Mouse (Mus musculus): Measurements from ENCODE around the gene Ccdc142. TPM values are rescaled to one million over a fixed set of nuclear protein-coding genes. Genes with fewer than 3 reads are reported as not detected.

Ccdc142 gene
- polyA plus RNA-seq (2012; ENCODE audit: insufficient read depth, low replicate concordance): 1.8 and 2.0 TPM in 2 replicates

- TF ChIP-seq FLI1 (IDR thresholded peaks at IDR 0.05; ENCODE audit: low read length): no peak
- TF ChIP-seq GATA1 (IDR thresholded peaks at IDR 0.05; ENCODE audit: borderline replicate concordance, low read length): no peak
- peaks cover 36% of the 10 kb centered on the region for H3K4me1 ChIP-seq
- H3K9me3 ChIP-seq: no peaks in the 10 kb centered on the region
- H3K4me3 ChIP-seq (replicated peaks): peak within 1 kb of the TSS; percentile 99
- peaks cover 1% of the 10 kb centered on the region for H3K27me3 ChIP-seq (replicated peaks)
- peaks cover 28% of the 10 kb centered on the region for H3K36me3 ChIP-seq (replicated peaks; ENCODE audit: low read length)
Observed at GRCm38 (mm10) chr6:83101316-83101687, at the start of gene Ccdc142, which contains the start of gene Gm42688. Gene Ccdc142, plus strand, starts transcription at chr6:83101601. Gene Gm42688, plus strand, starts transcription at chr6:83101617.

- TF ChIP-seq FLI1 (IDR thresholded peaks at IDR 0.05; ENCODE audit: low read length) (no peak), GATA1 (IDR thresholded peaks at IDR 0.05; ENCODE audit: borderline replicate concordance, low read length) (no peak)
- H3K27me3 ChIP-seq (replicated peaks): no peaks in the 10 kb centered on the region
- H3K4me3 ChIP-seq (replicated peaks): peak overlapping the region; percentile 99
- no peaks in the 10 kb centered on the region for H3K9me3 ChIP-seq
- peaks cover 86% of the 10 kb centered on the region for H3K4me1 ChIP-seq
- H3K36me3 ChIP-seq (replicated peaks; ENCODE audit: low read length): peaks cover 80% of the 10 kb centered on the region
Observed at GRCm38 (mm10) chr6:83053136-83053960, 48.1 kb upstream of the Ccdc142 start.

GRCm38 (mm10) chr6:83054074-83054851 lies 47.1 kb upstream of the Ccdc142 start, which contains the start of gene Aup1:
Gene Aup1, plus strand, starts transcription at chr6:83054521.
- TF ChIP-seq FLI1 (IDR thresholded peaks at IDR 0.05; ENCODE audit: low read length) (no peak), GATA1 (IDR thresholded peaks at IDR 0.05; ENCODE audit: borderline replicate concordance, low read length) (no peak)
- Histone ChIP-seq H3K27me3 (replicated peaks) (no peaks in the 10 kb centered on the region), H3K4me3 (replicated peaks) (peak within 1 kb of the TSS; percentile 99), H3K36me3 (replicated peaks; ENCODE audit: low read length) (peaks cover 80% of the 10 kb centered on the region), H3K4me1 (peaks cover 86% of the 10 kb centered on the region), H3K9me3 (no peaks in the 10 kb centered on the region)

- Histone ChIP-seq H3K4me1 (peaks cover 83% of the 10 kb centered on the region), H3K4me3 (replicated peaks) (peak within 1 kb of the TSS; percentile 99), H3K27me3 (replicated peaks) (no peaks in the 10 kb centered on the region), H3K36me3 (replicated peaks; ENCODE audit: low read length) (peaks cover 80% of the 10 kb centered on the region), H3K9me3 (no peaks in the 10 kb centered on the region)
- TF ChIP-seq FLI1 (IDR thresholded peaks at IDR 0.05; ENCODE audit: low read length) (no peak), GATA1 (IDR thresholded peaks at IDR 0.05; ENCODE audit: borderline replicate concordance, low read length) (no peak)
Observed at GRCm38 (mm10) chr6:83054871-83055431, 46.5 kb upstream of the Ccdc142 start, which contains the start of gene Htra2. Gene Htra2, minus strand, starts transcription at chr6:83055273.

GRCm38 (mm10) chr6:83057790-83058189 lies 43.6 kb upstream of the Ccdc142 start, which contains the start of gene Dqx1:
Gene Dqx1, plus strand, starts transcription at chr6:83057844.
- peak within 1 kb of the TSS; percentile 10 for H3K4me3 ChIP-seq (replicated peaks)
- peaks cover 62% of the 10 kb centered on the region for H3K4me1 ChIP-seq
- H3K36me3 ChIP-seq (replicated peaks; ENCODE audit: low read length): peaks cover 69% of the 10 kb centered on the region

GRCm38 (mm10) chr6:83058725-83059124 lies 42.7 kb upstream of the Ccdc142 start:
- Histone ChIP-seq H3K9me3 (no peaks in the 10 kb centered on the region), H3K4me3 (replicated peaks) (no peak overlapping the region), H3K36me3 (replicated peaks; ENCODE audit: low read length) (peaks cover 74% of the 10 kb centered on the region)

More at GRCm38 (mm10) chr6:83057790-83058189, 43.6 kb upstream of the Ccdc142 start, which contains the start of gene Dqx1:
- peaks cover 15% of the 10 kb centered on the region for H3K27me3 ChIP-seq (replicated peaks)
- TF ChIP-seq FLI1 (IDR thresholded peaks at IDR 0.05; ENCODE audit: low read length): no peak
- TF ChIP-seq GATA1 (IDR thresholded peaks at IDR 0.05; ENCODE audit: borderline replicate concordance, low read length): no peak
- no peaks in the 10 kb centered on the region for H3K9me3 ChIP-seq

GRCm38 (mm10) chr6:83065995-83066394 lies 35.4 kb upstream of the Ccdc142 start:
- Histone ChIP-seq H3K9me3 (no peaks in the 10 kb centered on the region), H3K27me3 (replicated peaks) (peaks cover 92% of the 10 kb centered on the region), H3K4me1 (peaks cover 58% of the 10 kb centered on the region), H3K4me3 (replicated peaks) (no peak overlapping the region), H3K36me3 (replicated peaks; ENCODE audit: low read length) (peaks cover 39% of the 10 kb centered on the region)
- TF ChIP-seq GATA1 (IDR thresholded peaks at IDR 0.05; ENCODE audit: borderline replicate concordance, low read length): no peak
- TF ChIP-seq FLI1 (IDR thresholded peaks at IDR 0.05; ENCODE audit: low read length): no peak

More at GRCm38 (mm10) chr6:83058725-83059124, 42.7 kb upstream of the Ccdc142 start:
- peaks cover 62% of the 10 kb centered on the region for H3K4me1 ChIP-seq
- TF ChIP-seq FLI1 (IDR thresholded peaks at IDR 0.05; ENCODE audit: low read length) (no peak), GATA1 (IDR thresholded peaks at IDR 0.05; ENCODE audit: borderline replicate concordance, low read length) (no peak)
- H3K27me3 ChIP-seq (replicated peaks): peaks cover 24% of the 10 kb centered on the region

- Histone ChIP-seq H3K4me3 (replicated peaks) (no peak overlapping the region), H3K4me1 (peaks cover 63% of the 10 kb centered on the region), H3K9me3 (no peaks in the 10 kb centered on the region), H3K27me3 (replicated peaks) (peaks cover 93% of the 10 kb centered on the region), H3K36me3 (replicated peaks; ENCODE audit: low read length) (peaks cover 35% of the 10 kb centered on the region)
- TF ChIP-seq FLI1 (IDR thresholded peaks at IDR 0.05; ENCODE audit: low read length) (no peak), GATA1 (IDR thresholded peaks at IDR 0.05; ENCODE audit: borderline replicate concordance, low read length) (no peak)
Observed at GRCm38 (mm10) chr6:83066441-83066840, 35.0 kb upstream of the Ccdc142 start.

GRCm38 (mm10) chr6:83068221-83068620 lies 33.2 kb upstream of the Ccdc142 start:
- peaks cover 62% of the 10 kb centered on the region for H3K4me1 ChIP-seq
- TF ChIP-seq FLI1 (IDR thresholded peaks at IDR 0.05; ENCODE audit: low read length) (no peak), GATA1 (IDR thresholded peaks at IDR 0.05; ENCODE audit: borderline replicate concordance, low read length) (no peak)
- H3K27me3 ChIP-seq (replicated peaks): peaks cover 95% of the 10 kb centered on the region
- peaks cover 28% of the 10 kb centered on the region for H3K36me3 ChIP-seq (replicated peaks; ENCODE audit: low read length)
- H3K9me3 ChIP-seq: no peaks in the 10 kb centered on the region
- peak overlapping the region; percentile 19 for H3K4me3 ChIP-seq (replicated peaks)

Measured in megakaryocyte, embryonic 14.5 days (primary cell).